Mouse (Mus musculus) C2C12 (cell line): ENCODE measurements around the gene Pycr1. TPM values are rescaled to one million over a fixed set of nuclear protein-coding genes. Genes with fewer than 3 reads are reported as not detected.

Experiments used
- H3K27me3 ChIP-seq: one replicate; pipeline ENCODE4 v1.6.1; 2011; ENCODE audit not compliant: control insufficient read depth, insufficient read depth, insufficient read length
- H3K36me3 ChIP-seq: one replicate; pipeline ENCODE4 v1.6.1; 2011; ENCODE audit not compliant: control insufficient read depth, insufficient read depth
- H3K4me3 ChIP-seq: one replicate; pipeline ENCODE4 v1.5.1; 2011; ENCODE audit warnings: mild to moderate bottlenecking, control low read depth; ENCODE audit not compliant: poor library complexity, insufficient read depth, severe bottlenecking
- H3K79me2 ChIP-seq: one replicate; pipeline ENCODE4 v1.6.1; 2011; ENCODE audit not compliant: control insufficient read depth, insufficient read depth
- H3K79me3 ChIP-seq: one replicate; pipeline ENCODE4 v1.6.1; 2011; ENCODE audit warnings: low read depth, control low read depth
- H3ac ChIP-seq: one replicate; pipeline ENCODE3; 2011; ENCODE audit warnings: low read depth; ENCODE audit not compliant: control insufficient read depth, insufficient read length
- CEBPB ChIP-seq: IDR thresholded peaks from one replicate; pipeline ENCODE4 v1.6.1; 2011; ENCODE audit warnings: low read depth, mild to moderate bottlenecking, control low read depth, moderate library complexity
- CTCF ChIP-seq: IDR thresholded peaks from one replicate; pipeline ENCODE4 v1.5.1; 2011; ENCODE audit not compliant: control insufficient read depth, insufficient read depth, insufficient read length
- FOSL1 ChIP-seq: IDR thresholded peaks from one replicate; pipeline ENCODE4 v1.8.0; 2011; ENCODE audit warnings: mild to moderate bottlenecking, low read length; ENCODE audit not compliant: poor library complexity, insufficient read depth, severe bottlenecking
- MAX ChIP-seq: IDR thresholded peaks from one replicate; pipeline ENCODE4 v1.6.1; 2011; ENCODE audit warnings: mild to moderate bottlenecking, control low read depth
- MYOD1 ChIP-seq: IDR thresholded peaks from one replicate; pipeline ENCODE4 v1.6.1; 2011; ENCODE audit warnings: low read depth; ENCODE audit not compliant: control insufficient read depth, insufficient read length
- MYOG ChIP-seq: IDR thresholded peaks from one replicate; pipeline ENCODE4 v1.6.1; 2011; ENCODE audit not compliant: control insufficient read depth, insufficient read length; ENCODE audit errors: extremely low read depth
- USF1 ChIP-seq: IDR thresholded peaks from one replicate; pipeline ENCODE4 v1.6.1; 2011; ENCODE audit warnings: low read depth, mild to moderate bottlenecking, control low read depth, moderate library complexity
- microRNA-seq: library from miRNA; unstranded; fragments of <30 nt; microRNA quantifications from one replicate; pipeline ENCODE4, GENCODE M21; 2019; ENCODE audit warnings: borderline microRNAs expressed
- polyA plus RNA-seq: library from polyadenylated mRNA; unstranded; fragments of >200 nt; fragmentation: generic; extraction: Trizol; gene quantifications from one replicate; pipeline ENCODE4 v1.2.1, GENCODE M21; 2012; ENCODE audit warnings: missing spikeins

The Pycr1 gene
- polyA plus RNA-seq, 1 experiment = 16.1 TPM

GRCm38 (mm10) chr11:120600716-120601115 lies 42.9 kb downstream of the Pycr1 start:
- H3K27me3 ChIP-seq = no peaks in the 10 kb centered on the region
- peaks cover 30% of the 10 kb centered on the region for H3K79me3 ChIP-seq
- no peak overlapping the region for H3ac ChIP-seq
- TF ChIP-seq MYOD1 (no peak), MYOG (no peak), MAX (no peak), CEBPB (no peak), FOSL1 (no peak), CTCF (no peak)
- peaks cover 70% of the 10 kb centered on the region for H3K36me3 ChIP-seq
- no peak overlapping the region for H3K4me3 ChIP-seq
- peaks cover 54% of the 10 kb centered on the region for H3K79me2 ChIP-seq

GRCm38 (mm10) chr11:120598990-120599549 lies 44.5 kb downstream of the Pycr1 start:
- Histone ChIP-seq H3K27me3 (no peaks in the 10 kb centered on the region), H3K4me3 (peak overlapping the region; percentile 45), H3K79me2 (peaks cover 70% of the 10 kb centered on the region), H3ac (peak overlapping the region; percentile 61), H3K36me3 (peaks cover 75% of the 10 kb centered on the region), H3K79me3 (peaks cover 44% of the 10 kb centered on the region)
- TF ChIP-seq USF1 (no peak), CEBPB (no peak), MAX (peak; percentile 54)

- Histone ChIP-seq H3K36me3 (peaks cover 75% of the 10 kb centered on the region), H3K79me3 (peaks cover 50% of the 10 kb centered on the region), H3K79me2 (peaks cover 76% of the 10 kb centered on the region), H3K4me3 (peak within 1 kb of the TSS; percentile 92), H3K27me3 (no peaks in the 10 kb centered on the region), H3ac (peak within 1 kb of the TSS; percentile 96)
- TF ChIP-seq MYOG (no peak), MYOD1 (no peak), FOSL1 (no peak), MAX (peak; percentile 99), CTCF (no peak), CEBPB (no peak)
Observed at GRCm38 (mm10) chr11:120598283-120598989, 45.1 kb downstream of the Pycr1 start, which contains the start of the genes Alyref and Anapc11. Alyref (minus strand) TSS chr11:120598365. Anapc11 (plus strand) TSS chr11:120598421.

GRCm38 (mm10) chr11:120597240-120598235 lies 46.0 kb downstream of the Pycr1 start:
- peaks cover 77% of the 10 kb centered on the region for H3K36me3 ChIP-seq
- H3ac ChIP-seq = peak overlapping the region; percentile 96
- H3K79me3 ChIP-seq = peaks cover 59% of the 10 kb centered on the region
- peak overlapping the region; percentile 92 for H3K4me3 ChIP-seq
- H3K79me2 ChIP-seq = peaks cover 85% of the 10 kb centered on the region
- H3K27me3 ChIP-seq = no peaks in the 10 kb centered on the region
- TF ChIP-seq CTCF (no peak), CEBPB (no peak), MYOD1 (no peak), USF1 (no peak), FOSL1 (no peak), MAX (no peak), MYOG (no peak)

- Histone ChIP-seq H3K36me3 (peaks cover 98% of the 10 kb centered on the region), H3K4me3 (no peak overlapping the region), H3ac (no peak overlapping the region), H3K27me3 (no peaks in the 10 kb centered on the region), H3K79me2 (peaks cover 52% of the 10 kb centered on the region), H3K79me3 (peaks cover 31% of the 10 kb centered on the region)
- TF ChIP-seq MYOD1 (no peak), USF1 (no peak), CTCF (no peak), FOSL1 (no peak), MYOG (no peak), CEBPB (no peak), MAX (no peak)
Observed at GRCm38 (mm10) chr11:120588531-120588930, 55.0 kb downstream of the Pycr1 start.

Small RNAs within 50 kb of the gene (microRNA-seq; reads per million reads assigned to microRNA genes)
- 2.4 reads per million, percentile 42 among the genes with 10 or more reads in this experiment for gene Mir6936

Other genes starting within 250 kb of the Pycr1 start
- 61.8 TPM for gene Nploc4, start 206.1 kb downstream of the Pycr1 start, polyA plus RNA-seq
- 0.02 TPM for gene Tspan10, start 201.1 kb downstream of the Pycr1 start, polyA plus RNA-seq
- gene Pde6g, start 190.3 kb downstream of the Pycr1 start, polyA plus RNA-seq = 0.13 TPM
- gene Oxld1, start 185.7 kb downstream of the Pycr1 start, polyA plus RNA-seq = 7.5 TPM
- 24.6 TPM for gene Ccdc137, start 185.7 kb downstream of the Pycr1 start, polyA plus RNA-seq
- gene Arl16, start 176.2 kb downstream of the Pycr1 start, polyA plus RNA-seq = 26.4 TPM
- 338 TPM for gene Mrpl12, start 159.2 kb downstream of the Pycr1 start, polyA plus RNA-seq
- 154 TPM for gene Slc25a10, start 151.9 kb downstream of the Pycr1 start, polyA plus RNA-seq
- not detected for gene Gcgr, start 113.1 kb downstream of the Pycr1 start, polyA plus RNA-seq
- 90.7 TPM for gene Mcrip1, start 94.0 kb downstream of the Pycr1 start, polyA plus RNA-seq
- 0.12 TPM for gene Ppp1r27, start 92.6 kb downstream of the Pycr1 start, polyA plus RNA-seq
- 519 TPM for gene P4hb, start 70.5 kb downstream of the Pycr1 start, polyA plus RNA-seq
- 1,072 TPM for gene Arhgdia, start 62.1 kb downstream of the Pycr1 start, polyA plus RNA-seq
- gene Alyref, start 45.4 kb downstream of the Pycr1 start, polyA plus RNA-seq = 218 TPM
- gene Anapc11, start 45.3 kb downstream of the Pycr1 start, polyA plus RNA-seq = 254 TPM
- not detected for gene Npb, start 35.3 kb downstream of the Pycr1 start, polyA plus RNA-seq
- 51.5 TPM for gene Pcyt2, start 25.8 kb downstream of the Pycr1 start, polyA plus RNA-seq
- 21.9 TPM for gene Sirt7, start 18.5 kb downstream of the Pycr1 start, polyA plus RNA-seq
- 33.3 TPM for gene Mafg, start 10.2 kb downstream of the Pycr1 start, polyA plus RNA-seq
- not detected for gene Myadml2, start 4.4 kb upstream of the Pycr1 start, polyA plus RNA-seq
- gene Notum, start 17.4 kb upstream of the Pycr1 start, polyA plus RNA-seq = 0.43 TPM
- gene Aspscr1, start 29.2 kb upstream of the Pycr1 start, polyA plus RNA-seq = 66.0 TPM
- gene Cenpx, start 70.0 kb upstream of the Pycr1 start, polyA plus RNA-seq = 57.6 TPM
- gene Lrrc45, start 70.2 kb upstream of the Pycr1 start, polyA plus RNA-seq = 13.5 TPM
- 2.5 TPM for gene Rac3, start 77.7 kb upstream of the Pycr1 start, polyA plus RNA-seq
- gene Dcxr, start 83.5 kb upstream of the Pycr1 start, polyA plus RNA-seq = 15.4 TPM
- gene Cbr2, start 88.3 kb upstream of the Pycr1 start, polyA plus RNA-seq = 51.7 TPM
- 774 TPM for gene Hmga1b, start 119.0 kb upstream of the Pycr1 start, polyA plus RNA-seq
- gene Rfng, start 140.4 kb upstream of the Pycr1 start, polyA plus RNA-seq = 17.6 TPM
- 187 TPM for gene Gps1, start 140.5 kb upstream of the Pycr1 start, polyA plus RNA-seq
- gene Dus1l, start 152.6 kb upstream of the Pycr1 start, polyA plus RNA-seq = 64.7 TPM
- 199 TPM for gene Fasn, start 180.8 kb upstream of the Pycr1 start, polyA plus RNA-seq